Mouse (Mus musculus): ENCODE results near the gene Rtl1. TPM values are rescaled to one million over a fixed set of nuclear protein-coding genes. Genes with fewer than 3 reads are reported as not detected.

Gene Rtl1
- polyA plus RNA-seq, 1 experiment from 2014 or later = 1.4 TPM

DNA sequence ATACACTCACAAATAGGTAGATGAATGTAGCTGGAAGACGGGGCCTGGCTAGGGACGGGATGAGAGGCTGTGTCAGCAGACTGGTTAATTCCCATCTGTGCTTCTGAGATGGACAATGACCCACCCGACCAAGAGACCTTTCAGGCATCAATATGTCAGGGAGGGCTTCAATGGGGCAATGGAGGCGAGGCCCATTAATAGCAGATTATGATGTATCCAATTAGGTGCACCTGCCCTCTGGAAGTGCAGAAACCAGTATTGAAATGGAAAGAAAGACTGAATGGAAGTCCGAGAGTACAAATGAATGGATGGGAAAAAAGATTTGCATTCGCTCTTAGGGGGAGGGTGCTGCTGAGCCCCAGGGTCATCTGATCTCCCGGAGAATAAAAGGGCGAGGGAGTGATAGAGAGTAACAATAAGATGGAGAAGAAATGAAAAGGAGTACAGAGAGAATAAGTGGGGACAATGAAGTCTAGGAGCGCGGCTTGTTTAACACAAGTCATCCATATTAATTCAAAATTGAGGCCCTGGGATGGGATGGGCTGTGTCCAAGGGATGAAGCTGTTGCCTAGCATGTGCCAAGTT lies 39.9 kb downstream of the Rtl1 start:
- no peaks in the 10 kb centered on the region for H3K4me1 ChIP-seq
- H3K4me2 ChIP-seq = no peak overlapping the region
- WGBS (ENCODE audit: insufficient replicate concordance) = 71% methylated on average over 10 of the region's 10 CpGs
- H3K27ac ChIP-seq = no peak overlapping the region
- H3K27me3 ChIP-seq (replicated peaks) = no peaks in the 10 kb centered on the region
- H3K9me3 ChIP-seq (replicated peaks) = no peaks in the 10 kb centered on the region
- ATAC-seq = no peak
- peaks cover 16% of the 10 kb centered on the region for H3K36me3 ChIP-seq
- H3K9ac ChIP-seq = no peak overlapping the region
- H3K4me3 ChIP-seq = no peak overlapping the region

DNA sequence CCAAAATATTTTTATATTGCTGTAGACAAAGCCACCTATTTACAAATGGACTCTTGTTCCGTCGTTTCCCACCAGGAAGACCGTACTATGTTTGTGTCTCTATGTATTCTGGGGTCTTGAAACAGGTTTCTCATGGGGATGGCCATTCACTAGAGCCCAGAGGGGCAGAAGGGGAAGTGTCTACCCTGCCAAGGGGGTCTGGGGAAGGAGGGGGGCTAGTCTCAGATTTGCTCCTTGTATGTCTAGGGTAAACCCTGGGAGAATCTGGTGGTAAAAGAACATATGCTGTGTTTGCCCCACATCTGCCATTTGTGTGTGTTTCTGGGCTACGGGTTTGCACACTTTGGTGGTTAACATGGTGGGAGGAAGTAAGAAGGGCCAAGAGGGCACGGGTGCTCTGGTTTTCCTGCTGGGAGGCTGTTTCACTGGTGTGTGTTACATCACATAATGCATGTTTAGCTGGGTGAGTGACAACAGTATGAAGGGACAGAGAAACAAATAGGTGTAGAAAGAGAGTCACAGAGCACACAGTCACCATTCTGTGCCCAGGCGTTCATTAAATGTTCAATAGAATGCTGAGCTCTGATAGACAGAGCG lies 41.1 kb downstream of the Rtl1 start:
- no peaks in the 10 kb centered on the region for H3K27me3 ChIP-seq (replicated peaks)
- 66% methylated on average over 7 of the region's 7 CpGs for WGBS (ENCODE audit: insufficient replicate concordance)
- H3K36me3 ChIP-seq = peaks cover 16% of the 10 kb centered on the region
- no peak for ATAC-seq
- no peak overlapping the region for H3K27ac ChIP-seq
- H3K4me1 ChIP-seq = no peaks in the 10 kb centered on the region
- H3K4me3 ChIP-seq = no peak overlapping the region
- H3K9ac ChIP-seq = no peak overlapping the region
- H3K4me2 ChIP-seq = no peak overlapping the region
- no peaks in the 10 kb centered on the region for H3K9me3 ChIP-seq (replicated peaks)

- no peak overlapping the region for H3K27ac ChIP-seq
- no peaks in the 10 kb centered on the region for H3K27me3 ChIP-seq (replicated peaks)
- peaks cover 14% of the 10 kb centered on the region for H3K36me3 ChIP-seq
- H3K9me3 ChIP-seq (replicated peaks) = no peaks in the 10 kb centered on the region
- WGBS (ENCODE audit: insufficient replicate concordance) = 75% methylated on average over 12 of the region's 12 CpGs
- H3K9ac ChIP-seq = no peak overlapping the region
- no peaks in the 10 kb centered on the region for H3K4me1 ChIP-seq
- no peak overlapping the region for H3K4me2 ChIP-seq
- H3K4me3 ChIP-seq = no peak overlapping the region
- no peak for ATAC-seq
Observed at GRCm38 (mm10) chr12:109558226-109558824, 41.8 kb downstream of the Rtl1 start.

GRCm38 (mm10) chr12:109555837-109556409 lies 44.2 kb downstream of the Rtl1 start:
- H3K4me3 ChIP-seq = no peak overlapping the region
- no peak for ATAC-seq
- no peaks in the 10 kb centered on the region for H3K27me3 ChIP-seq (replicated peaks)
- WGBS (ENCODE audit: insufficient replicate concordance) = 64% methylated on average over 15 of the region's 15 CpGs
- H3K27ac ChIP-seq = no peak overlapping the region
- no peak overlapping the region for H3K9ac ChIP-seq
- no peaks in the 10 kb centered on the region for H3K9me3 ChIP-seq (replicated peaks)
- no peak overlapping the region for H3K4me2 ChIP-seq
- no peaks in the 10 kb centered on the region for H3K4me1 ChIP-seq
- peaks cover 23% of the 10 kb centered on the region for H3K36me3 ChIP-seq

GRCm38 (mm10) chr12:109553568-109553967 lies 46.6 kb downstream of the Rtl1 start:
- no peaks in the 10 kb centered on the region for H3K27me3 ChIP-seq (replicated peaks)
- H3K4me3 ChIP-seq = no peak overlapping the region
- no peak for ATAC-seq
- H3K9ac ChIP-seq = no peak overlapping the region
- H3K4me1 ChIP-seq = no peaks in the 10 kb centered on the region
- no peak overlapping the region for H3K27ac ChIP-seq
- no peak overlapping the region for H3K4me2 ChIP-seq
- 78% methylated on average over 1 of the region's 1 CpGs for WGBS (ENCODE audit: insufficient replicate concordance)
- peaks cover 18% of the 10 kb centered on the region for H3K36me3 ChIP-seq
- H3K9me3 ChIP-seq (replicated peaks) = no peaks in the 10 kb centered on the region

- 64% methylated on average over 18 of the region's 18 CpGs for whole genome bisulfite sequencing (ENCODE audit: insufficient replicate concordance)
- H3K4me2 ChIP-seq = no peak overlapping the region
- H3K4me1 ChIP-seq = no peaks in the 10 kb centered on the region
Observed at GRCm38 (mm10) chr12:109552754-109553525, 47.2 kb downstream of the Rtl1 start.

GRCm38 (mm10) chr12:109551771-109552170 lies 48.4 kb downstream of the Rtl1 start:
- ATAC-seq = no peak
- WGBS (ENCODE audit: insufficient replicate concordance) = 60% methylated on average over 2 of the region's 2 CpGs

More at GRCm38 (mm10) chr12:109552754-109553525, 47.2 kb downstream of the Rtl1 start:
- peaks cover 18% of the 10 kb centered on the region for H3K36me3 ChIP-seq
- no peak overlapping the region for H3K4me3 ChIP-seq
- no peaks in the 10 kb centered on the region for H3K9me3 ChIP-seq (replicated peaks)
- no peaks in the 10 kb centered on the region for H3K27me3 ChIP-seq (replicated peaks)
- H3K27ac ChIP-seq = no peak overlapping the region
- no peak overlapping the region for H3K9ac ChIP-seq
- no peak for ATAC-seq

GRCm38 (mm10) chr12:109547085-109547484 lies 53.0 kb downstream of the Rtl1 start:
- Histone ChIP-seq H3K4me1 (0 out of 2 replicates have a peak, but pooled peaks cover 4% of the 10 kb centered on the region), H3K27ac (no peak overlapping the region), H3K9me3 (replicated peaks) (peaks cover 1% of the 10 kb centered on the region; the same call in 1 of the 2 replicates), H3K9ac (no peak overlapping the region), H3K36me3 (peaks cover 7% of the 10 kb centered on the region; the same call in 1 of the 2 replicates), H3K4me2 (no peak overlapping the region), H3K27me3 (replicated peaks) (peaks cover under 1% of the 10 kb centered on the region), H3K4me3 (no peak overlapping the region)
- ATAC-seq = no peak
- WGBS (ENCODE audit: insufficient replicate concordance) = 12% methylated on average over 2 of the region's 2 CpGs

More at GRCm38 (mm10) chr12:109551771-109552170, 48.4 kb downstream of the Rtl1 start:
- Histone ChIP-seq H3K27ac (no peak overlapping the region), H3K4me2 (no peak overlapping the region), H3K4me3 (no peak overlapping the region), H3K9ac (no peak overlapping the region), H3K9me3 (replicated peaks) (no peaks in the 10 kb centered on the region), H3K4me1 (0 out of 2 replicates have a peak, but pooled peaks cover 4% of the 10 kb centered on the region), H3K27me3 (replicated peaks) (no peaks in the 10 kb centered on the region), H3K36me3 (peaks cover 11% of the 10 kb centered on the region)

DNA sequence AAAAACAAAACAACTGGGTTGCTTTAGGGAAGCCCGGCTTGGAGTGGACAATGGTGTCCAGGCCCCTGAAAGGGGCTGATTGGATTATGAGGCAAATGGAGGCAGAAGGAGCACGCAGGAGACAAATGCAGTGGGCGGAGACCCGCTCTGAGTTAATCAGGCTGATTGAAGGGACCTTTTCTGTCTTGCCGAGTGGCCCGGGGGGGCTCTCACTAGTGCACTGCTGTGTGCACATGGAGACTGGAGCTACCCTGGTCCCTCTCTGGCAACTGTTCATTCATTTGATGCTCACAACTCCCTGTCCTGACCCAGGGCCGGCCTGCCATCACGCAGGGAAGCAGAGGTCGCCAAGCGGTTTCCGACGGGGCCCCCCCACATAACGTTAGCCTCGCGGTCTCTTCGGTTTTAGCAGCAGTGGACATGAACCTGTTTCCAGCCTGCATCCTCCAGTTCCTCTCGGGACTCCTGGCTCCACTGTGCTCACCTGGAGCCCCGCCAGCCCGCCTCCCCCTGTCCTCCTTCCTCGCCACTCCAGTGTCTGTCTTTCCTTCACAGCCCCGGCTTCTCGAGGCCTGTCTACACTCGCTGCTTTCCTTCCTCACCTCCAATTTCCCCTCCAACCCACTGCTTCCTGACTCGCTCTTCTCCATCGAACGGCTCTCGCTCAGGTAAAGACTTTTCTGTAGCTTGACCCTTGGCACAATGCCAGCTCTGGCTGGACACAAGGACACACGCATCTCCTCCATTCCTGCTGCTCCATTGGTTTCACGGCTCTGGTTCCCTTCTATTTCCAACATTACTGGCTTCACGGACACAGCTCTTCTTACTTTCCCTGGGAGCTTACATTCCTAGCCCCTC lies 54.0 kb downstream of the Rtl1 start:
- H3K4me2 ChIP-seq = no peak overlapping the region
- H3K4me3 ChIP-seq = no peak overlapping the region
- ATAC-seq = no peak
- no peak overlapping the region for H3K27ac ChIP-seq
- 0 out of 2 replicates have a peak, but pooled peaks cover 4% of the 10 kb centered on the region for H3K4me1 ChIP-seq
- peaks cover 4% of the 10 kb centered on the region; the same call in 1 of the 2 replicates for H3K36me3 ChIP-seq
- H3K9me3 ChIP-seq (replicated peaks) = peaks cover 4% of the 10 kb centered on the region; the same call in 1 of the 2 replicates
- H3K27me3 ChIP-seq (replicated peaks) = peaks cover 11% of the 10 kb centered on the region
- H3K9ac ChIP-seq = no peak overlapping the region
- WGBS (ENCODE audit: insufficient replicate concordance) = 66% methylated on average over 30 of the region's 30 CpGs

GRCm38 (mm10) chr12:109543281-109543923 lies 56.7 kb downstream of the Rtl1 start:
- WGBS (ENCODE audit: insufficient replicate concordance) = 68% methylated on average over 4 of the region's 4 CpGs
- Histone ChIP-seq H3K4me2 (no peak overlapping the region), H3K4me3 (no peak overlapping the region)

More at GRCm38 (mm10) chr12:109543281-109543923, 56.7 kb downstream of the Rtl1 start:
- Histone ChIP-seq H3K4me1 (0 out of 2 replicates have a peak, but pooled peaks cover 4% of the 10 kb centered on the region), H3K36me3 (peaks cover 10% of the 10 kb centered on the region; the same call in 1 of the 2 replicates), H3K9me3 (replicated peaks) (peaks cover 12% of the 10 kb centered on the region), H3K27me3 (replicated peaks) (peaks cover 32% of the 10 kb centered on the region), H3K27ac (no peak overlapping the region), H3K9ac (no peak overlapping the region)
- ATAC-seq = no peak

Measured in liver, embryonic 12.5 days (tissue).